Mouse (Mus musculus) retina, adult 2 months (tissue): ENCODE results near the gene Crim1.

Experiments
- DNase-seq: peaks from one replicate; pipeline ENCODE4 v3.0.0-alpha.2; 2012; ENCODE audit warnings: low read depth, low spot score

The Crim1 gene

DNA sequence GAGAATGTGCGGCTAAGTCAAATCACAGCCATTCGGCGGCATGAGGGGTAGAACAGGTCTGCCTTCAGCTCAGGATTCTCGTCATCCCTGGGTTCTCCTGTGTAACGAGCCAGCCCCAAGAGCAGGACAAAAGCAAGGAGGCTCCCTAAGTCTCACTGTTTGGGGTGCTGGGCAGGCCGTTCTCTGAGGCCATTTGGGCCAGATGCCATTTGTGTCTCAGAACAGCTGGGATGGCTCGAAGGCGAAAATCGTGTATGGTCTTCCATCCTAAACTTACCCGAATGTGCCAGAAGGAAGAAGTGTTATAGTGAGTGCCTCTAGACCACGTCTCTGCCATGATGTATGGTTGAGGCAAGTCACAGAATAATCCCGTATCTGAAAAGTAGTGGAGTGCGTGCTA, 86.0 kb downstream of the Crim1 start:
- DNase-seq: no peak

DNA sequence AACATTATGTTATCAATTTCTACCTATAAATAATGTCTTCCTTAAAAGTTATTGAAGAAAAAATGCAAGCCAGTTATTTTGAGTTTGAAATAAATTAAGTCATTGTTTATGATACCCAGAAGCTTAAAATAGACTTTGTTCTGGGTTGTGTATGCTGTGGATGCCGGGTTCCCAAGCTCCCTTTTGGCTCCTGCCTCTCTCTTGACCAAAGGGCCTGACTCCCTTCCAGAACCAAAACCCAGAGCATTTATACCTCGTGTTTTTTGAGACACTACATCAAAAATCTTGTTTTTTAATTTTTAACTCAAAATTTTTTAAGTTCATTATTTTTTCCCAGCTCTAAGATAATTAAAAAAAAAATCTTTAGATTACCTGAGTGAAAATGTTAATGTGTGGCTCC, 87.3 kb downstream of the Crim1 start:
- DNase-seq: no peak

DNA sequence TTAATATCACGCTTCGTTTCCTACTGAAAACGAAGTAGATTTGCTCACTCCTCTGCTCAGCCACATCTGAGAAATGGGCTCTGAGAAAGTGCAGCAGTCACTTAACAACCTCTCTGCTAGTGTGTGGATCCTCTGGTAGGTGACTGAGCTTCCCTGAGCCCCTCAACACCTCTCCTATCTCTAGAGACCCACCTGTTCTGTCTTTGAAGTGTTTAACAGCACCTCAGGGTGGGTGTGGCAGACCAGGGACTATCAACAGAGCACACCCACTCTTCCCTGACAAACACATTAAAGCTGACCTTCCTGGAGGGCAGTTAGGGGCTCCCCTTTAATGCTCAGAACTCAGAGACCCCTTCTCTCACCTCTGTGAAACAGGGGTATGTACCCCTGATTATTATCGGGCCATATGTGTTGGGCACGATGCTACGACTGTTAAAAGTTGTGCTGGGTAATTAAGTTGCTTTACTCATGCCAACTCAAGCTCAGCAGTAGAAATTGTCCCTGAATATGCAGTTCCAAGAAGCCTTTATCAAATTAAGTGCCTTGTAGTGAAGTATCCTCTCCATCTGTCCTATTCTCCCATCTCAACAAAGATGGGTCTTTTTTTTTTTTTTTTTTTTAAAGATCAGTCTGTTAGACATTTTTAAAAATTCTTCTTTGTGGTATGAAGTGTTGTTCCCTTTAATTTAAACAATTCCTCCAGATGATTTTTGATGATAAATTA, 90.3 kb downstream of the Crim1 start:
- no peak for DNase-seq

DNA sequence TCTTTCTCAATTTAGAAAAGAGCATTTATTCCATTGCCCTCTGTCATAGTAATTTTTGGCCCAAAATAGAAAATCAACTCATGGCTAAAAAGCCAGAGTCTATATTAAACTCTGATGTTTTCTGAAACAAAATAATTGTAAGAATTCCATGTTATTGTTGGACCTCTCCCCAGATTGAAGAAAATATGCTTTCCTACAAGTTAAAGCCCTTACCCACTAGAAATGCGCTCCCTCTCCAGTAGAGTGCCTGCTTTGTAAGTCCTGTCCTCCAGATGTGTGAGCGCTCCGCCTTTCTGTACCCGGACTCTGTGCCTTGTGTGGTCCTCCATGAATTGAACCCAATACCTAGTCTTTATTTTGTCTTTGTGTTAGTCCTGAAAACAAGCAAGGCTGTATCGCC, 91.0 kb downstream of the Crim1 start:
- no peak for DNase-seq

DNA sequence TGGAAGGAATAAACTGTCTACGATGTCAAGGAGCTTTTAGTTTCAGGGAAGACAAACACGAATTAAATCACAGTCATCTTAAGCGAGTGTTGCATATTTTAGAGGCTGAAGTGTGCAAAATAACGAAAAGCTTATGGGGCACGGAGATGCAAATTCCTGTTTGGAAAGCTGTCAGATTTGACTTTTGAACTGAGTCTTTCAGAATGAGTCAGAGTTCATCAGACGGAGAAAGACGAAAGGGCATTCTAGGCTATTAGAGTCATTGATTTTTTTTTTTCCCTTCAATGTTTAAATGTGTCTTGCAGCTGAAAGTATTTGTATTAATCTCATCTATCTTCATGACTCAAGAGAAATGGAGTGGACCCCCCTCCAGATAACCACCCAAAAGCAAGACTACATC, 92.3 kb downstream of the Crim1 start:
- DNase-seq: no peak

DNA sequence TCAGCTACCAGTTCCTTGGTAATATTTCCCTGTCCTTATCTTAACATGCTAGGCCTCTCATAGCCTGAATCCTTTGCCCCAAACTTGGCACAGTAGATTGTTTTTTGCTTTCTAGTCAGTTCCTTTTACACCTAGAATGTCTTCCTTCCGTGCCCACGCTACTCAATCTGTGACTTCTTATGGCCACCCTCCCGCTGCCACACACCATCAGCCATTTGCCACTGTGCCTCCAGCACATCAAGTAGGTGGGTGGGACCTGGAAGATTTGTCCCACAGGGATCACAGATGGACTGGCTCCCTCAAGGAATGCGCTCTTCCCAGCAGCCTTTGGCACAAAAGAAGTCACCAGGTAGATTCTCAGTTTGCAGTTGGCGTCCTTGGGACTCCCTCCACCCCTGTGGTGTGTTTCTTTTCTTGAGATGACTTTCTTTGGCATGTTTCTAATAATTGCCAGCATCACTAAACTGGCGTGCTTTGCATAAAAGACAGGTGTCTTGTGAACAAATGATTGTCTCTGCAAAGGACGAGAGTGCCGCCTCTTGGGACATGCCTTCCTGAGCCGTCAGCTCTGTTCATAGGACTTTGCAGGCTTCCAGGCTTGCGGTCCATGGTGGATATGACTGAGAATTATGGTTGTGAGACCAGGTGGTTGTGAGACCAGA, 92.9 kb downstream of the Crim1 start:
- DNase-seq: no peak

DNA sequence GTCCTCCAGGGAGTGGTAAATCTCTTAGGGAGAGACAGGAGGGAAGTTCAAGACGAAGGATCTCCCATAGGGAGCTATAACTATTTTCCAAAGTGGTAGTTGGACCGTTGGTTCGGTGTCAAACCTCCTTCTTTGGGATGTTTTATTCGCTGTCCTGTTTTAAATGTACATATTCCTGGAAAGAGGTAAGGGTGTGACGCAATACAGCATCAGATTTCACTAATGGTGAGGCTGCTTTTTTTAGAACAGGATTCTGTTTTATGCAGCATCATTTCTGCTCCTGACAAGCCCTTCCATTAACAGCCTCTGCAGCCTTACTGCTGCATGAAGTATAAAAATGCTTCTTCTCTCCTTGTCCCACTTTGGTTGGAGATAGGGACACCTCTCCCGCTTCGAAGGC, 95.9 kb downstream of the Crim1 start:
- DNase-seq: no peak

DNA sequence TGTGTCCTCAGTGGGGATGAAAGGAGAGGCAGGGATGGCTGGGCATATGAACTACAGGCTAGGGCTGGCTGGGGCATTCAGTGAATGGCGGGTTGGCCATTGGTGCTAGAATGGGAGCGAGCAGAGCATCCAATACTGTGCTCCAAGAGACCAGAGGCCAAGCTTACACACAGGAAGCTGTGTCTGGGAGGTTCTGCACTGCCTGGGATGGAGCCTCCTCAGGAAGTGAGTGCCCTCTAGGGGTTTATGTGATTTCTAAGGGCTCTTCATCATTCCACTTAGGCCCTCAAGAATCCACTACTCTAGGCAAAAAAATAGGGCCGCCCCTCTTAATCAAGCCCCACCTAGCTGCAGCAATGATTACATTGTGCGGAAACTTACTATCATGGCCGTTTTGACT, 98.1 kb downstream of the Crim1 start:
- DNase-seq: no peak

DNA sequence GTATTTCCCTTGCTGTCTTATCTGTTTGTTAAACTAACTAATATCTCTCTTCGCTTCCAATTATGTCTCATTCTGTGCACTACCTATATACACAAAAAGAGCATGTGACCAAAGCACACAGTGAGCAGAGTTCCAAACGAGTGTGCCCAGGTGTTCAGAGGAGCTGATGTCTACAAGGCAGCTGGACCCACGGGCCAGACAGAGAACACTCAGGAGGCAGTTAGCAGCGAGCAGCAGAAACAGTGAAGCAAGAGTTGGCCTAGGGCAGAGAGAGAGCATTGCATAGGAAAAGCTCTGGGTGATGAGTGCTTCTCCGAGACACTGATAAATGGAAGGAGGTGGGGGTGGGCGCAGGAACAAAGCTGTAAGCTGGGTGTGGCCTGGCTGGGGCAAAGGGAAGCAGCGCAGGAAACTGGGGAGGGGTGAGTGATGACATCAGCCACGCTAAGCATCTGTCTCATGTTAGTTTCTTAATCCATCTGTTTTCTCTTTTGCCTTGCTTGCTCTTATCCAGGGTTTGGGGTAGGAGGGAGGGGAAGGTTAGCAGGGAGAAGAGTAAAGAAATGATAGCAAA, 99.0 kb downstream of the Crim1 start:
- DNase-seq: no peak

DNA sequence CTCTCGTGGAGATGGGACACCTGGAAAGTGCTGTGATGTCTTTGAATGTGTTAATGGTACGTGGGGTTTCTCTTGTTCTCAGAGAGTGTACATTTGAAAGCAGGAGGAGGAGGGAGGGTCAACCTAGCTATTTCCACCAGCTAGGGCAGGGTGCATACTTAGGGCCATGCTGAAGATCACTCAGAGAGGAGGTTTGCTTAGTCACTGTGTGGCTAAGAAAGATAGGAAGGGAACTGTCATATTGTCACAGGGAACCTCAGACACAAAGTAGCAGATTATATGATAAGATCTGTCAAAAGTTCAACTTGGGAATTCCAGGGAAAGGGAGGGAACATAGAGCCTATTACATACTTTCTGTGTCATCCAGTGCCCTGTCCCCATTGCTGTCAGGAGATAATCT, 103.0 kb downstream of the Crim1 start:
- no peak for DNase-seq

DNA sequence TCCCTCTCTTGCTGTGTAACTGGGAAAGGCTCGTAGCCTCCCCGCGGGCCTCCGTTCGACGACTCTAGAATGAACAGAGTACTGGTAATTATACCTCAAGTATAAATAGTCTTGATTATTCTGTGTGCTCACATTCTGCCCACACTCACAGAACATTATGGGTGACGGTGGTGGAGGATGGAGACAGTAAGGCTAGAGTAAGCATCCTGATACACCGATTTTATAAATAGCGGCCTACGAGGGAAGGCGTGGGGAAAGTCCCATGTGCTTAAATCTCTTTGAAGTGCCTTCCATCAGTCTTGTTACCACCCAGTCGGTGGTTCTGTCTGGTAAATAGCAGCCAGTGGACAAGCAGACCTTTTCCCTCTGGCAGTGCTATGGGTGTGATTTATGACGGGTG, 104.0 kb downstream of the Crim1 start:
- no peak for DNase-seq

DNA sequence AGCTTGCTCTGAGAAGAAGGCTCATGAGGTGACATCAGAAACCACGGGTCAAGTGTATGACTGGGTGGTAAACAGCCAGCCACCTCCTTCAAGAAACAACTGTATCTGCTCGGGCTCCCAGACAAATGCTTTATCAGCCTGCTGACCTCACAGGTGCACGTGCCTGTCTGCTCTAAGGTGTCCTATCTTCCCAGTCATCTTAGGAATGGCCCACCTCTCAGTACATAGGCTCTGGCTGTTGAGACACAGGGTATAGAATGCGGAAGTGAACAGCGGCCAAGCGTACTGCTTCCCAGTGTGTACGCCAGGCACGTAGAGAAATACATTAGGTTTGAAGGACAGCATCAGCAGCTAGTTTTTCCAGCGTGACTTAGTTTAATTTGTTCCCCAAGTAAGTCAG, 106.4 kb downstream of the Crim1 start:
- no peak for DNase-seq

DNA sequence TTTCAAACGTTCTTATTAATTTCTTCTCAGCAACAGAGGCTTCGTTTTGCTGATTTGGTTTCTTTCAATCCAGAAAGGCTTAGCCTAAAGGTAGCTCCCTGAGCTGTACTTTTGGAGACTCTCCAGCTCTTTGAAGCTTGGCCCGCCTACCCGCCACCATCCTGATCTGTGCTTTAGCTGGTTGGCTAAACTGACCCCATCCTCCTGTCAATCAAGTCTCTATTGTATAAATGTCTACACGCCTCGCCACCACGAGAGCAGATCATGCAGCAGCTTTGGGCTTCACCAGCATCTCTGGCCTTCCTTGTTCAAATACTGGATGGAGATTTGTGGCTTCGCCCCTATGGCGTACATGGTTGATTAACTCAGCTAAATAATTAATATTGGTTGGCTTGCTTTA, 108.2 kb downstream of the Crim1 start:
- DNase-seq: no peak

DNA sequence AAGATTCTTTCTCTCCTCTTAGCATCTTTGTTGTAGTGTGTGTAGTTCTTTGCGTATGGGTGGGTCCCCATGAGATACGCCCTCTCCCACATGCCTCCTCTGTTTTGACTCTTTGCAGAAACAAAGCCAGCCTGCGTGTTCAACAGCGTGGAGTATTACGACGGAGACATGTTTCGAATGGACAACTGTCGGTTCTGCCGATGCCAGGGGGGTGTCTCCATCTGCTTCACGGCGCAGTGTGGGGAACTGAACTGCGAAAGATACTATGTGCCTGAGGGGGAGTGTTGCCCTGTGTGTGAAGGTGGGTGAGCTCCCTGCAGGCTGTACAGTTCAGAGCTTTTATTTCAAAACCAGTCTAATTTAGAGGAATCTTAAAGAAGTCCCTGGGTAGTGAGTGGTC, 113.0 kb downstream of the Crim1 start:
- no peak for DNase-seq

DNA sequence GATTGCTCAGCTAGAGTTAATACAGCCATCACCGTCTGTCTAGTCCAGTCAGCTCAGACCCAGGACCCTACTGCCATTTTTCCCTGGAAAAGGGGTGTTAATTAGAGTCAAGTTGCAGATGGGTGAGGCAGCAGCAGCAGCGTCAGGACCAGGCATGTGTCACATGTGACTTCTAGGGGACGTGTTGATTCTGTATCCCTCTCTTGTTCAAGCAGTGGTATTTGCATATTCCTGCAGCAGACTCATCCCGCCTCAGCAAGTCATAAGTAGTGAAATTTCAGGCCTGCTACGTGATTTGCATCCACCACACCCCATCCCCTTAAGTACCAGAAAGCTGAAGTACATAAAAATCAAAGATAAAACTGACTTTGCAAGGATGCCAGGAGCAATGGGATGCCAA, 113.6 kb downstream of the Crim1 start:
- no peak for DNase-seq

DNA sequence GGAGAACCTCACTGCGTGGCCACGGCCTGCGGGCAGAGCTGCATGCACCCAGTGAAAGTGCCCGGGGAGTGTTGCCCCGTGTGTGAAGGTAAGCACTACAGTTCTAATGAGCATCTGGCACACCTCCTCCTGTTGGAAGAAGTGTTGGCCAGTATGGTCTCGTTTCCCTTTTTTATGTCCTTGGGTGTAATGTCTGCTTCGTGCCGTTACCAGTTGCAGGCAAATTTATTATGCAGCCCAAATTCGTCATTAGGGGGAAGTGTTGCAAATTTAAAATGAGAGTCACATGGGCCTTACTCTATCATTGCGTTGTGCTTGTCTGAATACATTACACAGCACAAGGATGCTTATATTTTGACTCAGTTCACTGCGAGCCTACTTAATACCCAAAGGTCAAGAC, 115.6 kb downstream of the Crim1 start:
- DNase-seq: no peak

DNA sequence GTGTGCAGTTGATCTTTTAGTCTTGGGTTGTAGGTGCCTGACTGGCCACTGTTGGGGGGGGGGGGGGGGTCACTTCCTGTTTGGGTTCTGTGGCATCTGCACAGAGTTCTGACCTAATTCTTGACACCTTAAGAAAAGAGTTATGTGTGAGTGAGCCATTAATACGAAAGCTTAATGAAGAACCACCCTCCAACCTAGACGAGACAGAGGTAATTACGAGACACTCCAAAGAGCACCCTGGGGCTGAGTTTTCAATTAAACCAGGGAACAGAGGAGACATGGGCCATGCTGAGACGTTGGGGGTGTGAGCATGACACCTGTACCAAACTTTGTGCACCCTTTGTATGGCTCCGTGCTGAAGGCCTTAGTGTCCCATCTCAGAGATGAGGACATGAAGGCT, 117.3 kb downstream of the Crim1 start:
- DNase-seq: no peak

DNA sequence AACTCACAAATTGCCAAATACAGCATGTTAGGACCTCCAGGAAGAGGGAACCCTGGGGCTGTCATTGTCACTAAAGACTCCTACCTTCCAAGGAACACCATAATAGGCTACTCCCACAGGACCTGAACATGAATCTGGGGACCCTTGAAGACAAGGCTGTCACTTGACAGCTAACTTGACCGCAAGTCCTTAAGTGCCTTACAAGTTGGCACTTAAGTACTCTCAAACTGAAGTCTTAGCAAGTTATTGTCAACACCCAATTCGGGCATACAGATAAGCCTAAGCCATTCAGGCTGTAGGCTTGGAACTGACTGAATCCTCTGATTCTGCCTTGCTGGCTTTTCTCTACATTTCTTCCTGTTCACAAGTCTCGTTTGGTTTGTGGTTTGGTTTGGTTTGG, 118.8 kb downstream of the Crim1 start:
- DNase-seq: no peak

DNA sequence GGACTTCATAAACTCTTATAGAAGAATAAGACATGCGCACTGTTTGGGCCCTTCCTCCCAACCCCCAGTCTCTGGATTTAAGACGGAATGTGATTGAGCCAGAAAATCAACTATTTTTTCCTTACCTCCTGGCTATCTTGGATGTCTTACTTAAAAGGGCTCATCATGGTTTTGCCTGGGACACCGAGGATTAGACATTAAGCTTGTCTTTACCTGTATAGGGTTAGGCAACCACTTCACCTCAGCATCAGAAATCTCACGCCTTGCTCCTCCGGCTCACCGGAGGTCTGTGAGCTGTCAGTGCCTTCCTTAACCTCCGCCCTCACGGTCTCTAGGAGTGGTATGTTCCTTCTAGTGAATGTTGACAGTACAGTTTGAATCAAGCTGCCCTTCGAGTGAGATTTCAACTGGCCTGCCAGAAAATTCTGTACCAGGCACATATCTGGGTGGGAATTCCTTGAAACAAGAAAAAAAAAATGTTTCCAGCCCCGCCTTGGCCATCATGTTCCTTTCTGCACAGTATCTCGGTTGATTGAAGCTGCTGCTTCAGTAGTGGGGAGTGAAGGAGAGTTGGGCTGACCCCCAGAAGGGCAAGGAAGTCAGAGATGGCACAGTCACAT, 121.3 kb downstream of the Crim1 start:
- DNase-seq: no peak

DNA sequence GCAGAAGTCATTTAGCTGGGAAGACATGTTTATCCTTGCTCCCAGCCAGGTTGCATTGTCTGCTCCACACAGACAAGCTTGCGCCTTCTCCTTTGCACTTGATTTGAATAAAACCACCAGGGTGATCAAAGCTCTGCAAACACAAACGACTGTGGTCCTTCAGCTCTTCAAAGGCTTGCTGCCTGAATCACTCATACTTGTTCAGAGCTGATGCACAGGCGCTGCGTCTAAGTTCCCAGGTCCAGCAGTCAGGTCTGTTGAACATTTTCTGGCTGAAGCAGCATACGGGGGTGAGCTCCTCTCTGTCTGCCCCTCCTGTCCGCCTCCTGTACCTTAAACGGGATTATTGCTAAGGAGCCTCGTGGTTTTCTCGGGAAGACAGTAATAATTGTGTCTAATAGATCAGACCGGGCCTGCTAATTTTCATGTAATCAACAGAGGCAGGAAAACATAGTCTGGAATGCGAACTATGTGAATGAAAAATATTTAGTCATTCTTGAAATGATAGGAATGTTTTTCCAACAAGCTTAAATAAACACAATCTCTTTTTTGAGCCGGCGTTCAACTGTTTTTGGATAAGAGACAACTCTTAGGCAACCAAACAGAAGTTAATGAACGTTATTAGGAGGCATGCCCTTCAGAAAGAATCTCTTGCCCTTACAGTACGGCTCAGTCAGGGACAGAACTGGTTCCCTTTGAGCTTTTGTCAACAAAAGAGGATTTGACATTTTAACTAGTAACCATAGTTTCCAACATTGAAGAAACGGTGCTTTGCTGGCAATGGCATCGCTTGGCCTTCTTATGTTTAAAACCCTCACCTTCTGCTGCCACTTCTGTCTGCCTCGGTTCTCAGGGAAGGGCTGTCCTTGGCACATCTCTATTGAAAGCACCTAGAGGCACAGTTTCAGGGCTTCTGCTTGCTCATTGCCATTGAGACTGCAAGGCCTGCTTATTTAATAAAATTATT, 122.6 kb downstream of the Crim1 start:
- DNase-seq: no peak

DNA sequence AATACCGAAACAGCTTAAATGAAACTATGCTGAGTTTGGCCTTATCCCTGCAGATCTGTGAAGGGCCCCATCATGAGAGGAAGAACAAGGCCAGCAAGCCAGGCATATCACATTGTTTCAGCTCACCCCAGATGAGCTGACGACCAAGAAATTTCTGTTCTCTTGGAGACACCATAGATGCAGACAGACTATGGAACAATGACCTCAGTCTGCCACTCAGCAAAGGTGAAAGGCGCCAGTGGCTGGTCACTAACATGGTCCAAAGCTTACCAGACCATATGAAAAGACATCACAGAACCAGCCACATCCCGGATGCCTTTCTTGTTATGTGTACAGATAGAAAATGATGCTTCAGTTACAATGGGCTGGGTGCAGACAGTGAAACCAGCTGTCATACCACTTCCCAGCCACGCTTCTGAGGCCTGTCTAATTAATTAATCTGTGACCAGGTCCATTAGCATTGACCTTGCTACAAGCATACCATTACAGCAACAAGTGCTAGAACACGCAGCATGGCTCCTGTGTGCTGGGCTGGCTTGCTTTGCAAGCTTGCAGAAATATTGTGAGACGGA, 125.8 kb downstream of the Crim1 start:
- DNase-seq: no peak
